Mouse (Mus musculus) kidney, embryonic 14.5 days (tissue): ENCODE results near the gene Dhodh. TPM values are rescaled to one million over a fixed set of nuclear protein-coding genes. Genes with fewer than 3 reads are reported as not detected.
A peak's percentile ranks its signal among the peaks of the same experiment; 100 is the strongest.

ENCODE experiments used
- ATAC-seq: fragments of 200-750 bp; cut with Nextera tagmentation; 2 replicates; pipeline ENCODE4 v1.8.0; 2017; ENCODE audit warnings: moderate number of reproducible peaks, mild to moderate bottlenecking, moderate TSS enrichment, moderate library complexity; ENCODE audit not compliant: low FRiP score, low TSS enrichment
- H3K27ac ChIP-seq: fragments of 300-500 bp; sonication (generic); 2 replicates; pipeline ENCODE4 v1.5.1; 2014; ENCODE audit warnings: low read depth, mild to moderate bottlenecking, low read length, moderate library complexity, mixed read lengths
- H3K27me3 ChIP-seq: fragments of 300-500 bp; sonication (generic); 2 replicates; pipeline ENCODE4 v1.6.1; 2014; ENCODE audit warnings: mild to moderate bottlenecking, low read length; ENCODE audit not compliant: control insufficient read depth, insufficient read depth
- H3K36me3 ChIP-seq: fragments of 300-500 bp; sonication (generic); 2 replicates; pipeline ENCODE4 v1.6.1; 2014; ENCODE audit warnings: low read length, mixed read lengths; ENCODE audit not compliant: control insufficient read depth, insufficient read depth
- H3K4me1 ChIP-seq: fragments of 300-500 bp; sonication (generic); 2 replicates; pipeline ENCODE4 v1.6.1; 2014; ENCODE audit warnings: low read length, mixed read lengths; ENCODE audit not compliant: control insufficient read depth, insufficient read depth
- H3K4me2 ChIP-seq: fragments of 300-500 bp; sonication (generic); replicated peaks from 2 replicates; pipeline ENCODE4 v1.6.1; 2014; ENCODE audit warnings: low read depth, mild to moderate bottlenecking, low read length
- H3K4me3 ChIP-seq: fragments of 300-500 bp; sonication (generic); 2 replicates; pipeline ENCODE4 v1.5.1; 2014; ENCODE audit warnings: mild to moderate bottlenecking, low read length
- H3K9ac ChIP-seq: fragments of 300-500 bp; sonication (generic); 2 replicates; pipeline ENCODE4 v1.6.1; 2014; ENCODE audit warnings: low read depth, mild to moderate bottlenecking, low read length, moderate library complexity
- H3K9me3 ChIP-seq: fragments of 300-500 bp; sonication (generic); 2 replicates; pipeline ENCODE4 v1.6.1; 2016; ENCODE audit warnings: low read length; ENCODE audit not compliant: control insufficient read depth
- WGBS: fragments of 180-500 bp; shearing (Covaris S2); extraction: QIAGEN DNeasy Blood & Tissue Kit; methylation state at CpG from one replicate; pipeline ENCODE4 v1.1.7; 2014; 5-methylcytosine and 5-hydroxymethylcytosine counted together
- polyA plus RNA-seq: library from polyadenylated mRNA; unstranded; fragments of >200 nt; fragmentation: Nextera tagmentation; extraction: Ambion mirVana; gene quantifications from 2 replicates; pipeline ENCODE4 v1.2.1, GENCODE M21; 2014

Gene Dhodh
- polyA plus RNA-seq, 1 experiment from 2014 or later, result 45.6 TPM

GRCm38 (mm10) chr8:109571139-109571538 lies 37.3 kb downstream of the Dhodh start:
- Histone ChIP-seq H3K27ac (no peak overlapping the region), H3K4me3 (no peak overlapping the region), H3K36me3 (peaks cover 9% of the 10 kb centered on the region; the same call in 1 of the 2 replicates), H3K9me3 (no peaks in the 10 kb centered on the region), H3K4me2 (no peak overlapping the region), H3K4me1 (peaks cover 3% of the 10 kb centered on the region; the same call in 1 of the 2 replicates), H3K27me3 (no peaks in the 10 kb centered on the region), H3K9ac (no peak overlapping the region)
- WGBS, result 91% methylated on average over 12 of the region's 12 CpGs
- ATAC-seq, result no peak

GRCm38 (mm10) chr8:109565498-109566333 lies 42.8 kb downstream of the Dhodh start, which contains the start of the genes Dhx38 and Txnl4b:
Gene Dhx38, minus strand, starts transcription at chr8:109565861.
Gene Txnl4b, plus strand, starts transcription at chr8:109565892.
- Histone ChIP-seq H3K4me2 (peak within 1 kb of the TSS; percentile 90), H3K9ac (peak within 1 kb of the TSS; percentile 92), H3K27me3 (no peaks in the 10 kb centered on the region), H3K36me3 (peaks cover 27% of the 10 kb centered on the region), H3K4me1 (peaks cover 12% of the 10 kb centered on the region; the same call in 1 of the 2 replicates), H3K4me3 (peak within 1 kb of the TSS; percentile 98), H3K27ac (peak within 1 kb of the TSS; percentile 87), H3K9me3 (no peaks in the 10 kb centered on the region)
- WGBS, result under 1% methylated on average over 52 of the region's 52 CpGs
- ATAC-seq, result peak; percentile 100

- WGBS, result 5% methylated on average over 10 of the region's 10 CpGs
- ATAC-seq, result no peak
These were observed 43.7 kb downstream of the Dhodh start for GRCm38 (mm10) chr8:109564766-109565165.

GRCm38 (mm10) chr8:109563881-109564280 lies 44.6 kb downstream of the Dhodh start:
- no peak for ATAC-seq
- H3K4me2 ChIP-seq, result peak overlapping the region; percentile 90; the same call in 1 of the 2 replicates
- no peaks in the 10 kb centered on the region for H3K27me3 ChIP-seq
- 87% methylated on average over 2 of the region's 2 CpGs for WGBS
- H3K9me3 ChIP-seq, result no peaks in the 10 kb centered on the region
- peak overlapping the region; percentile 98; the same call in 1 of the 2 replicates for H3K4me3 ChIP-seq
- no peak overlapping the region for H3K9ac ChIP-seq
- H3K4me1 ChIP-seq, result peaks cover 12% of the 10 kb centered on the region; the same call in 1 of the 2 replicates
- H3K36me3 ChIP-seq, result peaks cover 38% of the 10 kb centered on the region
- no peak overlapping the region for H3K27ac ChIP-seq

More at GRCm38 (mm10) chr8:109564766-109565165, 43.7 kb downstream of the Dhodh start:
- H3K27ac ChIP-seq, result peak overlapping the region; percentile 87; the same call in 1 of the 2 replicates
- H3K4me1 ChIP-seq, result peaks cover 12% of the 10 kb centered on the region; the same call in 1 of the 2 replicates
- H3K36me3 ChIP-seq, result peaks cover 34% of the 10 kb centered on the region
- no peaks in the 10 kb centered on the region for H3K9me3 ChIP-seq
- H3K4me2 ChIP-seq, result peak overlapping the region; percentile 90
- peak overlapping the region; percentile 98 for H3K4me3 ChIP-seq
- H3K27me3 ChIP-seq, result no peaks in the 10 kb centered on the region
- peak overlapping the region; percentile 92 for H3K9ac ChIP-seq

- Histone ChIP-seq H3K36me3 (peaks cover 96% of the 10 kb centered on the region), H3K4me1 (no peaks in the 10 kb centered on the region), H3K4me2 (no peak overlapping the region), H3K9me3 (no peaks in the 10 kb centered on the region), H3K27me3 (no peaks in the 10 kb centered on the region), H3K9ac (no peak overlapping the region), H3K4me3 (no peak overlapping the region), H3K27ac (no peak overlapping the region)
- ATAC-seq, result no peak
- 39% methylated on average over 3 of the region's 3 CpGs for WGBS
These were observed 56.8 kb downstream of the Dhodh start for GRCm38 (mm10) chr8:109551663-109552062.

- H3K9me3 ChIP-seq, result no peaks in the 10 kb centered on the region
- H3K36me3 ChIP-seq, result peaks cover 22% of the 10 kb centered on the region
- H3K4me3 ChIP-seq, result no peak overlapping the region
- no peaks in the 10 kb centered on the region for H3K4me1 ChIP-seq
- H3K27me3 ChIP-seq, result no peaks in the 10 kb centered on the region
- no peak overlapping the region for H3K9ac ChIP-seq
- no peak overlapping the region for H3K27ac ChIP-seq
- 44% methylated on average over 3 of the region's 3 CpGs for WGBS
- no peak for ATAC-seq
- H3K4me2 ChIP-seq, result no peak overlapping the region
These were observed 64.4 kb downstream of the Dhodh start for GRCm38 (mm10) chr8:109544049-109544448.

- Histone ChIP-seq H3K9me3 (no peaks in the 10 kb centered on the region), H3K4me3 (no peak overlapping the region), H3K4me1 (no peaks in the 10 kb centered on the region), H3K4me2 (no peak overlapping the region), H3K27me3 (no peaks in the 10 kb centered on the region), H3K36me3 (peaks cover 12% of the 10 kb centered on the region), H3K27ac (no peak overlapping the region), H3K9ac (no peak overlapping the region)
- ATAC-seq, result no peak
- 72% methylated on average over 8 of the region's 8 CpGs for WGBS
These were observed 65.5 kb downstream of the Dhodh start for GRCm38 (mm10) chr8:109542748-109543519.

GRCm38 (mm10) chr8:109542165-109542564 lies 66.3 kb downstream of the Dhodh start:
- no peaks in the 10 kb centered on the region for H3K4me1 ChIP-seq
- no peak overlapping the region for H3K4me2 ChIP-seq
- no peak for ATAC-seq
- no peak overlapping the region for H3K4me3 ChIP-seq
- H3K9ac ChIP-seq, result no peak overlapping the region
- H3K36me3 ChIP-seq, result peaks cover 4% of the 10 kb centered on the region
- H3K27me3 ChIP-seq, result no peaks in the 10 kb centered on the region
- no peaks in the 10 kb centered on the region for H3K9me3 ChIP-seq
- WGBS, result 82% methylated on average over 5 of the region's 5 CpGs
- no peak overlapping the region for H3K27ac ChIP-seq
